Mouse (Mus musculus) adrenal gland, postnatal 10 days (tissue): ENCODE results near the gene Hamp2. TPM values are rescaled to one million over a fixed set of nuclear protein-coding genes. Genes with fewer than 3 reads are reported as not detected.

Experiments
- DNase-seq: peaks from one replicate; pipeline ENCODE4 v3.0.0; 2021; ENCODE audit warnings: mixed read lengths
- total RNA-seq, 2 experiments: library from RNA; stranded (reverse); gene quantifications; 2 replicates each; pipeline ENCODE4 v1.2.3; 2021

The Hamp2 gene
- total RNA-seq, 2 experiments from 2014 or later = 1.1 TPM; not detected in 1

DNA sequence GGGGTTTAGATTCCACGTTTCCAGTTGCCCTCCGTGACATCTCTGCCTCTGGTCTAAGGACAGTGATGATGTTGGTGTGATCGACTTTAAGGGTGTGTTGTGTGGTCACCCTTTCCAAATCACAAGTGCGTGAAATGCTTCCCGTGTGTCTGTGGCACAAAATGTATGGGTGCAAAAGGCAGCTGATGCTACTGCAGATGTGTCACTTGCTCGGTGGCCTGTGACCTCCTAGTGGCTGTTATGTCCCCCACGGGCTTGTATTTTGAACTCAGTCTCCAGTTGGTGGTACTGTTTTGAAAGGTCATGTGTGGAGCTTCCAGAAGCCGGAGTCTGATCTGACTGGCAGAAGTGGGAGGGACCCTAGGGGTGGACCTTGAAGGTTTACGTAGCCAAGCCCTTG is 32.7 kb downstream of the Hamp2 start:
- no peak for DNase-seq

DNA sequence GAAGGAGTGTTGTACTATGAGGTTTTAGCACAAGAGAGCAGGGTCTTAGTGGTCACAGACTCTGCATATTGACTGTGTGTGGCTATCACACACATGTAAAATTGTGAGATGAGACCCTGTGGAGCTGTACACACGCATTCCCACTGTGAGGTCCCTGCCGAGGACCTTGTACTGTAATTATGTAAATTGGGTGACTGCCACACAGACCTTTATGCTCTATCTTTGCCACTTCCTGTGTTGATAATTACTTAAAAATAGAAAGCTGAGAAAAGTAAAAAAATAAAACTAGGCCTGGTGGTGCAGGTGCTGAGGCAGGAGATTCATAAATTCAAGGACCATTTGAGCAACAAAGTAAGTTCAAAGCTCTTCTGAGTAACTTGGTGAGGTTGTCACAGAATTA is 33.8 kb downstream of the Hamp2 start:
- no peak for DNase-seq

DNA sequence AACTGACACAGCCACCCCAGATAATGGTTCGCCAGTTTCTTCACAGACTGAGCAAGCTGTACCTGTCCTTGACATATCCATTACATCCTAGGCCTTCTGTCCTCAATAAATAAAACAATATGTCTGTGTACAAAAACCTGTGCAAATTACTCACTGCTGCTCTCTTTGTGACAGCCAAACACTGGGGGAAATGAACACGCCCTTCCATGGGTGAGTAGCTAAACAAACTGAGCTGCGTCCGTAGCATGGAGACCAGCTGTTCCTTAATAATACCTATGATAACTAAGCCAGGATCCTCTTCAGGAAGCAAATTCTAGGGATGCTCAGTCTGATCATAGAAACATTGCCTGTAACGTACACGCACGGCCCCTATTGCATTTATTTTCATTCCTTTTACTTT is 35.7 kb downstream of the Hamp2 start:
- DNase-seq = no peak

DNA sequence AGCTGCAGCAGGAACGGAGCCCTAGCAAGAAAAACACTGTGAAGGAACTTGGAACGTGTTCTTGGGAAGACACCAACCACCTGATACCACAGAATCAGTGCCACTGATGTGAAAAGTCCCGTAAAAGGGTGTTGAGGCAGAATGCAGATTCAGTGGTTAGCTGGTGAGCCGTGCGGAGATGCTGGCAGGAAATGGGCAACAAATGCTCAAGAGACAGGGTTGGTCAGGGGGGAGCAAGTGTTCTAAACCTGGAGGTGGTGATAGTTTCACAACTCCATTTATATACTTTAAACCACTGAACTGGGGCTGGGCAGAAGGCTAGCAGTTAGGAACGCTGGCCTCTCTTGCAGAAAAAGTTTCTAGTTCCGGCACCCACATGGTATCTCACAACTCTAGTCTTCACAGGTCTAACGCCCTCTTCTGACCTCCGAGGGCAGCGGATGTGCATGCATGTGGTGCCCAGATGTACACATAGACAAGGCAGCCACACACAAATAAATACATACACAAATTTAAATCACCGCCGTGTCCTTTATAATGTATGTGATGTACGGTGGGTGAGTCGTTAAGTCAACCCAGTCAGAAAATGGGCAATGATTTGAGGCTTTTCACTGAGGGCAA is 36.8 kb downstream of the Hamp2 start:
- DNase-seq = no peak

DNA sequence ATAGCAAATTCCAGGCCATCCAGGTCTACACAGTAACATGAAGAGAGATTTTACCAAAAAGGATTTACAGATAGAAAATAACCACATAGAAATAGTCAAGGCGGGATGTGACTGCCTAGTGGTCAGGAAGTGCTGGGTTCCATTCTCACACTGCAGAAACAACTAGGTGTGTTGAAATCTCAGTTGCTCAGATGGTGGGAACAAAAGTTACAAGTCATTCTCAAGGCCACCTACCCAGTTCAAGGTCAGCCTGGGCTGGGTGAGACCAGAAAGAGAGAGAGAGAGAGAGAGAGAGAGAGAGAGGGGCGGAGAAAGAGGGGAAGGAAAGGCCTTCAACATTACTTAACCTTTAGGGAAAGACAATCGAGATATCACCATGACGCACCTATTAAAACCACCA is 37.6 kb downstream of the Hamp2 start:
- peak; percentile 31 for DNase-seq

DNA sequence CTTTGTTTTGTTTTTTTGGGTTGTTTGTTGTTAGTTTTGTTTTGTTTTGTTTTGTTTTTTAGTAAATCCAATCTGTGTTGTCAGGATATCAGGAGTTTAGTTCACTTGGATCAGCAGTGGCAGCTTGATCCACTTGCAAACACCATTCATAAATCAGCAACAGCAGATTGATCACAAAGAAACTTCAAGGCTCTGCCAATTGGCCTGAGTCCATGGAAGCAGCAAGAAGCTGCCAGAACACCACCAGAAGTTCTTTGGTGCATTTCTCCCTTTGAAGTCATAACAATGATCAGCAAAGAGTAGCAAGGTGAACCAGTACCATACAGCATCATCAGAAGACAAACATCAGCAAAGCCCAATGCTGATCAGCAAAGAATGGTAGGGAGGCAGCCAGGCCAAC is 40.4 kb downstream of the Hamp2 start:
- peak; percentile 30 for DNase-seq

DNA sequence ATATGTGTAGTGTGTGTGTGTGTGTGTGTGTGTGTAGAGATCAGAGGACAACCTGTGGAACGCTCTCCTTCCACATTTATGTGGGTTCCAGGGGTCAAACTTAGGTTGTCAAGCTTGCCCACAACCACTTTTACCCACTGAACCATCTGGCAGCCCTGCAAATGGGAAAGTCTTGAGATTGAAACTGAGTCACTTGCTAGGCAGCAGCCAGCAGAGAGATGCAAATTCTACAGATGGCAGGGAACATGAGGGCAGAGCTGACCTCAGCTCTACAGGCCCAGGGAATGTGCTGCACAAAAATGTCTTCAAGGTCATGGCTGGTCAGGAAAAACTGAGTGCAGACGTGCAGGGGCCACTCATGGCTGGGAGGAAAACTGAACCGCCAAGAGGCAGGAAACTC is 43.1 kb downstream of the Hamp2 start:
- DNase-seq = no peak

DNA sequence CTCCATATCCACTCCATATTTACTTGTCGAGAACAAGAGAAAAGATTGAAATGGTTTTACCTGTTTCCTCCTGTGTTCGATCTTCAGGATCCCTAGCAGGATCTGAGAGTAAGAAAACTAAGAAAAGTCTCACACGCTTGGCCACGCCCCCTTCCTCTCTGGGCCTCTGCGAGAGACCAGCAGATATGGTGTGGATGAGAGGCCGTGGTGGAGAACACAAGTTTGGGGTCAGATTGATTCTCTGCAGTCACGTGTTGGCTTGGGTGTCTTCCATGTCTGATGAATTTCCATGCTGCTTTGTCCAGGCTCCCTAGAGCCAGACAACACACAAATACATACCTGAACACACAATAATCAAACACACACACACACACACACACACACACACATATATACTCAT is 44.3 kb downstream of the Hamp2 start, which contains the start of gene Cd22:
Gene Cd22, minus strand, starts transcription at position 167 of the 400 bp plus-strand sequence.
- no peak for DNase-seq

DNA sequence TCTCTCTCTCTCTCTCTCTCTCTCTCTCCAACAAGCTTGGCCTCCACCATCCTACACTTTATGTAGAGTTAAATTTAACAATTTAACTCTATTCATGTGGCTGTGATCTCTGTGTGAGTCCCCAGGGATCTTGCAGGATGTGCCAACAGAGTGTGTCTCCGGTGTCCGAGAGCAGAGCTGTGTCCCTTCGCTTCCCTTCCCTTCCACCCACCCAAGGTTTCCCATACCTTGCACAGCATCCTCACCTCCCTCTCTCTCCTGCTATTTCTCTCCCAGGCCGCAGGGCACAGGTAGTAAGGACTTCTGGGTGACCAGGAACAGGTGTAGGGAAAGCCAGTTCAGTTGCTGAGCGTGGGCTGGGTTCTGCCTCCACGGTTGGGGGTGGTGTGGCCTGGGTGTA is 45.5 kb downstream of the Hamp2 start:
- no peak for DNase-seq

DNA sequence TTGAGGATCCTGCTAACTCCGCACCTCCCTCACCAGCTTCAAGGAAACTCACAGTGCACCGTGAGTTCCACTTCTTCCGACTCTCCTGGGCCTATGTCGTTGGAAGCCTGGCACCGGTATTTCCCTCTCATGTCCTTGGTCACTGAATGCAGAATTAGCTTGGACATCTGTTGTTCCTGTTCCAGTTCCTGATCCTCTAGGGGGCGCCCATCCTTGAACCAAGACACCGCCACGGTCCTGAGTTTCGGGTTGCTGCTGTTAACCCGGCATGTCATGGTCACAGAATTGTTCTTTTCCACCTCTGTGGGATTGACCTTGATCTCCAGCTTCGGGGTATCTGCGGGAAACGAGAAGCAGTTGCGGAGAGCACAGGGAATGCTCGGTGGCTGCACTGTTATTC is 51.4 kb downstream of the Hamp2 start:
- peak; percentile 89 for DNase-seq

Other genes starting within 250 kb of the Hamp2 start
- gene 2200002J24Rik, start 225.8 kb downstream of the Hamp2 start, total RNA-seq = 1 to 10 TPM in 1 of 2 experiments, not detected in 1; 2.6 TPM
- 1 to 10 TPM; 2.3 to 3.1 TPM for gene Atp4a, start 212.5 kb downstream of the Hamp2 start, total RNA-seq
- 100 to 1,000 TPM; 246 to 247 TPM for gene Tmem147, start 195.1 kb downstream of the Hamp2 start, total RNA-seq
- gene Gapdhs, start 181.0 kb downstream of the Hamp2 start, total RNA-seq = not detected
- gene Sbsn, start 173.2 kb downstream of the Hamp2 start, total RNA-seq = 10 to 100 TPM; 25.4 to 34.6 TPM
- 1 to 10 TPM; 2.6 to 3.9 TPM for gene Dmkn, start 160.9 kb downstream of the Hamp2 start, total RNA-seq
- gene Krtdap, start 136.8 kb downstream of the Hamp2 start, total RNA-seq = 1 to 10 TPM; 1.5 to 1.6 TPM
- 1 to 10 TPM in 1 of 2 experiments, under 1 TPM in 1; 0.94 to 1.7 TPM for gene Ffar2, start 100.9 kb downstream of the Hamp2 start, total RNA-seq
- gene Ffar3, start 68.5 kb downstream of the Hamp2 start, total RNA-seq = under 1 TPM; 0.27 to 0.88 TPM
- under 1 TPM; 0.09 to 0.12 TPM for gene Ffar1, start 63.1 kb downstream of the Hamp2 start, total RNA-seq
- gene Cd22, start 44.3 kb downstream of the Hamp2 start, total RNA-seq = 1 to 10 TPM; 3.3 to 5.1 TPM
- gene Mag, start 9.8 kb downstream of the Hamp2 start, total RNA-seq = under 1 TPM; 0.45 to 0.58 TPM
- 1 to 10 TPM in 1 of 2 experiments, under 1 TPM in 1; 0.88 to 1.3 TPM for gene Hamp, start 19.4 kb upstream of the Hamp2 start, total RNA-seq
- gene Usf2, start 32.1 kb upstream of the Hamp2 start, total RNA-seq = 100 to 1,000 TPM; 105 to 108 TPM
- 10 to 100 TPM; 11.2 to 21.6 TPM for gene Lsr, start 48.8 kb upstream of the Hamp2 start, total RNA-seq
- under 1 TPM; 0.39 to 0.63 TPM for gene Fam187b, start 49.1 kb upstream of the Hamp2 start, total RNA-seq
- gene Fxyd5, start 117.8 kb upstream of the Hamp2 start, total RNA-seq = 10 to 100 TPM; 39.1 to 42.0 TPM
- gene Fxyd7, start 126.8 kb upstream of the Hamp2 start, total RNA-seq = 10 to 100 TPM in 1 of 2 experiments, 1 to 10 TPM in 1; 7.5 to 18.2 TPM
- gene Fxyd1, start 132.5 kb upstream of the Hamp2 start, total RNA-seq = 100 to 1,000 TPM; 353 to 358 TPM
- gene Lgi4, start 134.7 kb upstream of the Hamp2 start, total RNA-seq = 1 to 10 TPM; 6.1 to 7.0 TPM
- 1 to 10 TPM; 4.0 to 5.6 TPM for gene Fxyd3, start 152.0 kb upstream of the Hamp2 start, total RNA-seq
- 10 to 100 TPM; 25.1 to 65.2 TPM for gene Hpn, start 190.6 kb upstream of the Hamp2 start, total RNA-seq
- 10 to 100 TPM; 15.7 to 39.2 TPM for gene Scn1b, start 202.3 kb upstream of the Hamp2 start, total RNA-seq
- gene Gramd1a, start 231.2 kb upstream of the Hamp2 start, total RNA-seq = 10 to 100 TPM; 39.4 to 60.0 TPM